Mouse (Mus musculus): ENCODE measurements around the gene Axdnd1. TPM values are rescaled to one million over a fixed set of nuclear protein-coding genes. Genes with fewer than 3 reads are reported as not detected.

The Axdnd1 gene
- polyA plus RNA-seq, 1 experiment from 2014 or later: 0.19 TPM

- no peak for TF ChIP-seq CTCF (IDR thresholded peaks at IDR 0.05)
- no peak for DNase-seq (ENCODE audit: low read depth, low spot score)
These were observed 136.8 kb downstream of the Axdnd1 start for GRCm38 (mm10) chr1:156284207-156284606.

DNA sequence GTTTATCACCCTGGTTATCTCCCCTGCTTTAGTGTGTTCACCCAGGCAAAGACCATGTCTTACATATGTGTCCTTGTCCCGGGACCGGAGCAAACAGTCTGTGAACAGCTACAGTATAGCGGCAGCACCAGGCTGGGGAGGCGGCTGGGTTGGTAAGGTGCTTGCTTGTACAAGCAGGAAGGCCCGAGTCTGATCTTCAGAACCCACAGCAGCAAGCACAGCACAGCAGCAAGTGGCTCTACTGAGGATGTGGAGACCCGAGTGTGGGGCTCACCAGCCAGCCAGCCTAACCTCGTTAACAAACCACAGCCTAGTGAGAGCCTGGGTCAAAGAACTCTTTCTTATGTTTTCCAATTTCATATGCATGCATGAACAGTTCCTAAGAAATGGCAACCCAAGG lies 140.8 kb downstream of the Axdnd1 start:
- DNase-seq (ENCODE audit: low read depth, low spot score) (no peak), ATAC-seq (no peak)
- POLR2A ChIA-PET: no interaction called here
- CTCF ChIA-PET: no interaction called here
- no peak for TF ChIP-seq CTCF (IDR thresholded peaks at IDR 0.05)
- peaks cover 8% of the 10 kb centered on the region for H3K27me3 ChIP-seq
- in situ Hi-C loops (cut with MboI; ENCODE audit: low pct_unique_long_range_greater_than_20kb): no loop called here

More at GRCm38 (mm10) chr1:156284207-156284606, 136.8 kb downstream of the Axdnd1 start:
- ChIA-PET POLR2A (no interaction called here), CTCF (no interaction called here)
- ATAC-seq: no peak
- in situ Hi-C loops (cut with MboI; ENCODE audit: low pct_unique_long_range_greater_than_20kb): no loop called here
- H3K27me3 ChIP-seq: peaks cover 4% of the 10 kb centered on the region

DNA sequence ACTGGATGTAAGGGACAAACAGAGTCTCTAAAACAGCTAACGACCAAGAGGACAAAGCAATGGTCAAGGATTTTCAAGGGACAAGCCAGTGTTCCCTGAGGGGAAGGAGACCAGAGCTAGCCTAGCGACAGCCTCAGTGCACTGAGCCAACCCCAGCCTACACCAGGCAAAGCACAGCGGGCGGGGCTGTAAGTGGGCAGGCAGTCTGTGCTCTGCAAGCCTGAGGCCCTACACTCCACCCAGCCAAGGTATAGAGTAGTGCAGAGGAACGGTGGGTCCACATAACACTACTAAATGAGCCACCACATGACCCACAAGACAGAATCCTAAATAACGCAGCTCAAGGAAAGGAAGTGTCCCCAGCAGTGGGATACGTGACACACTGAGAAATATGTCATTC lies 147.3 kb downstream of the Axdnd1 start:
- no peak for ATAC-seq
- POLR2A ChIA-PET: no interaction called here
- in situ Hi-C loops (cut with MboI; ENCODE audit: low pct_unique_long_range_greater_than_20kb): no loop called here
- no peak for DNase-seq (ENCODE audit: low read depth, low spot score)
- TF ChIP-seq CTCF (IDR thresholded peaks at IDR 0.05): no peak
- H3K27me3 ChIP-seq: peaks cover 12% of the 10 kb centered on the region
- CTCF ChIA-PET: no interaction called here

Other genes with a start within 250 kb of the Axdnd1 start
- not detected for gene Fam163a, start 216.1 kb downstream of the Axdnd1 start, polyA plus RNA-seq (2021)
- 0.18 TPM for gene Tdrd5, start 117.5 kb downstream of the Axdnd1 start, polyA plus RNA-seq (2021)
- not detected for gene Nphs2, start 110.4 kb downstream of the Axdnd1 start, polyA plus RNA-seq (2021)
- gene Gm2000, start 55.1 kb downstream of the Axdnd1 start, polyA plus RNA-seq (2021): 567 TPM
- 34.4 TPM for gene Soat1, start 53.2 kb upstream of the Axdnd1 start, polyA plus RNA-seq (2021)
- 27.7 TPM for gene Gm10031, start 102.9 kb upstream of the Axdnd1 start, polyA plus RNA-seq (2021)
- 21.7 TPM for gene Abl2, start 137.6 kb upstream of the Axdnd1 start, polyA plus RNA-seq (2021)

Data from Patski (cell line).